Mouse (Mus musculus): ENCODE measurements around the gene Ackr3.

Gene Ackr3

DNA sequence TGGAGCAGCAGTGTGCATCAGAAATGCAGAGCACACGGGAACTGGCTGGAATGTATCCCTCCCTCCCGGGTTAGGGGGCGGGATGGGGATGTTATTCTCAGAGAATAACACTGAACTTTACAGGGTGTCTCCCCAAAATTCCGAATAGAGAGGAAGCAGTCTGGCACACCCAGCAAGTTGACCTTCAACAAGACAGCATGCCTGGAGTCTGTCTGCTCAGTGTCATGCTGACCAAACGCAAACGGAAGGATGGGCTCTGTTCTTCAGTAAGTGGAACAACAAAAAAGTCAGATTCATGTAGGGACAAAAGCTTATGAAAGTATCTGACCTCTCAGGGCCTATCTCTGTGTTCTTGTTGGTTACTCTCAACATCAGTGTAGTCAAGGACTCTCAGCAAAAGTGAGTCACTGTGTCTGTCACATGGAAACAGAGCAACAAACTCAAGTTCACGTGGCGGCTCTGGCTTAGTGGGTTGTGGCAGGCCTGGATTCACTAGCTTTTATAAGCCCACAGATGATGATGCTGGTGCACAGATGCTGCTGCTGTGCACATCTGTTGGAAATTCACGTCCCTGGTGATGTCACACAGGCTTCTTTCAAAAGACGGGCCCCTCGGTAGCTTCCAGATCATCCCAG, 54.6 kb downstream of the Ackr3 start:
- no peak for DNase-seq (ENCODE audit: low spot score in 2 of 2)

DNA sequence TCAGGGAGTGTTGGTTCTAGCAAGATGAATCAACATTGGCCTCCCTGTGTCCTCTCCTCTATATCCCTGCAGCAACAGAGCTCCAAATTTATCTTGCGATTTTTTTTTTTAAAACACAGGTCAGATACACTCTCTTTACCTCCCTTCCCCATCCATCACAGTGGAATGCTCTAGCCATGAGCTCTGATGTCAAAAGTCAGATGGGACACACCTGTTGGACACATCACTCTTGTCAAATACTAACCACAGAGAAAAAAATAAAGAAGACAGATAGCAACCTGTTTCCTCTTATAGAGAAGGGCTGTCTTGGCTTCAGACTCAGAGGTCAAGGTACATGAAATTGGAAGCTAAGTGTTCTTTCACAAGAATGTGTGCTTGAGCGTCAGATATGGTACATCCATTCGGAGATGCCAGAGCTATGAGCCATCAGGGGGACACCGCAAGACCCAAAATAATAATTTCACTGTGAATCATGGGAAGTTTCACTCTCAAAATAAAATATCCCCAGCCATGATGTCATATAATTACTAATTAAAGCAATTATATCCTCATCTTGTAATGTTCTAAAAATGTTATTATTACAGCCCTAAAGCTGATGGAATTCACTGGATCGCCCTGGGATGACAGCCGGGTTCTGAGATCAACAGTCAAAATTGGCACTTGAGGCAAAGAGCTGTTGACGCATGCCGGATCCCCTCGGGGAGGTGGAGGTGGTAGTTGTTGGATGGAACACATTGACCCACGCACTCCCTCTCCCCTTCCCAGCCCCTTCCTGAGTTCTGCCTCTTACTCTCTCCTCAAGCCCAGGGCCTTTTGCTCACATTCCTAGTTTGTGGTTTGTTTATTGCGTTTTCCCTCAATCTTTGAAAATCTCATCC, 57.2 kb downstream of the Ackr3 start:
- no peak for DNase-seq (ENCODE audit: low spot score in 2 of 2)

DNA sequence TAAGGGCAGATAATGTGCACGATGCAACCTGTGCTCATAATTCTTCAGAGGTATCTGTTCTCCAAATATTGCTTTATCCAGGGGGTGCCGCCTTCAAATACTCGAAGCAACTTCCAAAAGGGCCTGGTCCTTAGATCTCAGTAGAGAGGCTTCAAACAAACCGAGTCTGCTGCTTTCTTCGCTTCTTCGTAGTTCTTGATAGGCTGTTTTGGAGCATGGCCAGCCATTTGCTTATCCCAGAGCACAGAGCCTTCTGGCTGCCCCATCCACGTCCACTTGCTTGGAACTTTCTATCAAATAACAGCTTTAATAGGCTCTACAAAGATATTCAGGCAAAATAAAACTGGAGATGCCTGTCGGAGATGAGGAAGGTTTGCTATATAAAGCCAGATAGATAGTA, 58.6 kb downstream of the Ackr3 start:
- DNase-seq (ENCODE audit: low spot score in 2 of 2): no peak

Measured in frontal cortex, postnatal 25 days (tissue).